Mouse (Mus musculus) G1E (cell line): Measurements from ENCODE around the gene Fubp1. TPM values are rescaled to one million over a fixed set of nuclear protein-coding genes. Genes with fewer than 3 reads are reported as not detected.

Experiments
- ATAC-seq: 2 replicates; pipeline ENCODE4 v1.8.0; 2016; ENCODE audit warnings: mild to moderate bottlenecking; ENCODE audit not compliant: insufficient number of reproducible peaks, poor library complexity, low FRiP score, severe bottlenecking; ENCODE audit errors: extremely low read depth
- DNase-seq: peaks from one replicate; pipeline ENCODE4 v3.0.0; 2012; ENCODE audit warnings: low spot score
- H3K27me3 ChIP-seq: 2 replicates; pipeline ENCODE4 v1.6.1; 2012; ENCODE audit warnings: mild to moderate bottlenecking, low read length, inconsistent platforms; ENCODE audit not compliant: insufficient read depth
- H3K36me3 ChIP-seq: replicated peaks from 2 replicates; pipeline ENCODE3; 2012; ENCODE audit warnings: mild to moderate bottlenecking, inconsistent platforms
- H3K4me1 ChIP-seq: 2 replicates; pipeline ENCODE4 v1.6.1; 2012; ENCODE audit warnings: low read depth, low read length, inconsistent platforms, mixed read lengths; ENCODE audit not compliant: insufficient read depth
- H3K4me3 ChIP-seq: 2 replicates; pipeline ENCODE4 v1.5.1; 2012; ENCODE audit warnings: low read depth, mild to moderate bottlenecking, inconsistent platforms, low read length, moderate library complexity, mixed read lengths
- H3K9me3 ChIP-seq: replicated peaks from 2 replicates; pipeline ENCODE4 v1.6.1; 2012; ENCODE audit warnings: inconsistent platforms
- CTCF ChIP-seq: IDR thresholded peaks from 2 replicates; pipeline ENCODE4 v1.5.1; 2012; ENCODE audit warnings: low read depth, low read length, inconsistent platforms, mixed read lengths
- GATA1 ChIP-seq: IDR thresholded peaks from 2 replicates; pipeline ENCODE4 v1.6.1; 2012; ENCODE audit warnings: borderline replicate concordance, low read length, inconsistent platforms, mixed read lengths
- GATA2 ChIP-seq: IDR thresholded peaks from 2 replicates; pipeline ENCODE4 v1.6.1; 2012; ENCODE audit warnings: low read depth, low read length, inconsistent platforms, borderline replicate concordance
- POLR2AphosphoS5 ChIP-seq: IDR thresholded peaks from 2 replicates; pipeline ENCODE4 v1.6.1; 2012; ENCODE audit warnings: low read depth, low read length, inconsistent platforms; ENCODE audit not compliant: insufficient replicate concordance
- TAL1 ChIP-seq: conservative IDR thresholded peaks from 2 replicates; pipeline ENCODE4 v1.6.1; 2012; ENCODE audit warnings: low read depth, low read length, inconsistent platforms, mixed read lengths
- polyA plus RNA-seq: library from polyadenylated mRNA; stranded (reverse); fragments of >175 nt; gene quantifications from 2 replicates; pipeline ENCODE4 v1.2.3, GENCODE M21; 2012
- total RNA-seq, 2 experiments: library from RNA; stranded (forward) in 1 of 2; stranded (reverse) in 1 of 2; fragments of 200-1000 nt in 1 of 2; fragments of >200 nt in 1 of 2; fragmentation: Nextera tagmentation in 1 of 2; gene quantifications; 2 replicates each; pipeline ENCODE4 v1.2.3; 2014 to 2017

Fubp1 gene
- total and polyA plus RNA-seq, 3 experiments: 310 to 577 (median 313) TPM

DNA sequence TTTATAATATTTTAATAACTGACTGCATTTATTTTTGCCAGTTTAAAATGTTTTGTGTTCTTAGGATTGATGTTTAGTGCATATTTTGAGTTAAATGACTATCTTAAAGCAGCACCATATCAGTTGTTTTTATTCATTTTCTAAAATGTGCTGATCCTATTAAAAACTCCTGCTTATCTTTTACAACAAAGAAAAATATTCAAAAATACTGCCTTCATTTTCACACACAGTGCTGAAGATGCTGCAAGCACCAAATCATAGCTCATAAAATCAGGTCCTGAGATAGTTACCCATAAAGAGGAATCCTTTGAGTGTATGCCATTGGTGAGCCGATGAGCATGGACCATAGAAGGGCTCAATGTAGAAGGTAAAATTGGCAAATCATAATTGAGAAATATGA, 25.0 kb downstream of the Fubp1 start:
- Histone ChIP-seq H3K4me1 (peaks cover 17% of the 10 kb centered on the region), H3K4me3 (no peak overlapping the region), H3K27me3 (no peaks in the 10 kb centered on the region), H3K9me3 (no peaks in the 10 kb centered on the region), H3K36me3 (peaks cover 43% of the 10 kb centered on the region)
- ATAC-seq: no peak
- DNase-seq: no peak
- TF ChIP-seq POLR2AphosphoS5: no peak
- TF ChIP-seq GATA2: no peak
- TF ChIP-seq CTCF: no peak
- TF ChIP-seq TAL1: no peak
- TF ChIP-seq GATA1: no peak

DNA sequence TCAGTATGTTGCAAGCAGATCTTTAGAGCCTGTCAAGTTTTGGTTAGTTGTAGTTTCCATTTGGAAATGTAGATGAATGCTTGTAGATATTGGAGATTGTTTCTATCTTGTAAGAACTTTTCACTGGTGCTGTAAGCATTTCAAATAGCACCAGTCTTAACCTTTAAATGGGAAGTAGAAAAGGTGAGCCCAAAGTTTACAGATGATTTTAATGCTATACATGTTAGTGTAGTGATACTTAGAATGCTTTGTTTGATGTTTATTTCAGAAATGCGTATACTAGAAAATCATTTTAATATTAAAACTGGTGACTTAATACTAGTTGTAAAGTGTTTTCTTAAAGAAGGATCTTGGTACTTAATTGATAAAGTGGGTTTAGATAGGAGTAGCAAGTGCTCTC, 25.6 kb downstream of the Fubp1 start:
- no peaks in the 10 kb centered on the region for H3K27me3 ChIP-seq
- H3K4me1 ChIP-seq: peaks cover 15% of the 10 kb centered on the region
- peaks cover 41% of the 10 kb centered on the region for H3K36me3 ChIP-seq
- no peak for TF ChIP-seq GATA2
- DNase-seq (no peak), ATAC-seq (no peak)
- H3K9me3 ChIP-seq: no peaks in the 10 kb centered on the region
- no peak overlapping the region for H3K4me3 ChIP-seq

DNA sequence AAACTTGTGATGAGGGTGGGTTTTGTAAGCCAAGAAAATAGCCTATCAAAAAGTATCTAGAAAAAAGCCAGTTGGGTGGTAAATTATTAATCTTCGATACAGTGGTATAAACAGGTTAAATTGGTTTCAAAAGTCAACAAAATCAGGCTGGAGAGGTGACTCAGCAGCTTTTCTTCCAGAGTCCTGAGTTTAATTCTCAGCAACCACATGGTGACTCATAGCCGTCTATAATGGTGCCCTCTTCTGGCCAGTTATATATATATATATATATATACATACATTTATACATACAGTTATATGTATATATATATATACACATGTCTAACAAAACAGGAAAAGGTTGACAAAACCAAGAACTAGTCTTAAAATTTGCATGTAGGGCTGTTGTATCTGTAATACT, 28.6 kb downstream of the Fubp1 start:
- TF ChIP-seq TAL1 (no peak), GATA2 (no peak), POLR2AphosphoS5 (no peak), CTCF (no peak), GATA1 (no peak)
- ATAC-seq (peak; percentile 54), DNase-seq (no peak)
- Histone ChIP-seq H3K9me3 (no peaks in the 10 kb centered on the region), H3K4me1 (peaks cover 5% of the 10 kb centered on the region), H3K27me3 (no peaks in the 10 kb centered on the region), H3K4me3 (no peak overlapping the region), H3K36me3 (peaks cover 30% of the 10 kb centered on the region)

DNA sequence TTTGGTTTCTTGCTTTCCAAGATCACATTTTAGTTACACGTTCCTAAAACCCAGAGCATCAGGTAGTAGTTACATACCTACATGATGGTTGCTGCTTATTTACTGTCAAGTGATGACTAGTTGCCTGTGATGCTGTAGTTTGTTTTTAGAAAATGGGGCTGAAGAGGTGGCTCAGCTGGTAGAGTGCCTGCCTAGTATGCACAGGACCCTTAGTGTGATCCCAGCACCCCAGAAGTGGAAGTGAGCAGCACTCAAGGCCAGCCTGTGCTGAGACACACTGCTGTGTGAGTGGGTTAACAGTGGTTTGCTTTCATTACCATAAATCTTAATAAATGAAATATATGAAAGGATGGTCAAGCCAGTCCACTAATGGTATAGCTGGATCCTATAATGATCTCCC, 29.4 kb downstream of the Fubp1 start:
- DNase-seq: no peak
- Histone ChIP-seq H3K4me3 (no peak overlapping the region), H3K9me3 (no peaks in the 10 kb centered on the region), H3K27me3 (no peaks in the 10 kb centered on the region), H3K36me3 (peaks cover 23% of the 10 kb centered on the region), H3K4me1 (peaks cover 5% of the 10 kb centered on the region)
- no peak for TF ChIP-seq TAL1
- no peak for ATAC-seq

DNA sequence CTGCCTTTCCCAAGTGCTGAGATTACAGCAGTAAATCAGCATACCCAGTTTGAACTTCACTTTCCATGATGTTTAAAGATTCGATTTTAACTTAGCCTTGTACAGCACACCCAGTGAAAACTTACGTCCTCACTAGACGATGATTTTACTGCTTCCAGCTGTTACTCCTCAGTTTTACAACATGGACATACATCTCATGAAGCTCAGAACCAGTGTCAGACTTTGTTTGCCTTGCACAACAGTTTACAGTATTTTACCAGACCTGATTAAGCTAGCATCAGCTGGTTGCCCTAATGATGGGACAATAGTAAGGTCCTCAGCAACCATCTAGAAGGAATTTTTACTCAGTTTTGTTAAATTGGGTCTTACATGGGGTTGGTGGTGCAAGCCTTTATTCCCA, 30.9 kb downstream of the Fubp1 start:
- TF ChIP-seq TAL1: no peak
- TF ChIP-seq GATA2: no peak
- TF ChIP-seq GATA1: no peak
- peak; percentile 54; the same call in 1 of the 2 replicates for TF ChIP-seq POLR2AphosphoS5
- no peak for TF ChIP-seq CTCF
- Histone ChIP-seq H3K36me3 (peaks cover 17% of the 10 kb centered on the region), H3K27me3 (no peaks in the 10 kb centered on the region), H3K4me3 (no peak overlapping the region), H3K4me1 (peaks cover 5% of the 10 kb centered on the region), H3K9me3 (no peaks in the 10 kb centered on the region)
- DNase-seq (no peak), ATAC-seq (no peak)

DNA sequence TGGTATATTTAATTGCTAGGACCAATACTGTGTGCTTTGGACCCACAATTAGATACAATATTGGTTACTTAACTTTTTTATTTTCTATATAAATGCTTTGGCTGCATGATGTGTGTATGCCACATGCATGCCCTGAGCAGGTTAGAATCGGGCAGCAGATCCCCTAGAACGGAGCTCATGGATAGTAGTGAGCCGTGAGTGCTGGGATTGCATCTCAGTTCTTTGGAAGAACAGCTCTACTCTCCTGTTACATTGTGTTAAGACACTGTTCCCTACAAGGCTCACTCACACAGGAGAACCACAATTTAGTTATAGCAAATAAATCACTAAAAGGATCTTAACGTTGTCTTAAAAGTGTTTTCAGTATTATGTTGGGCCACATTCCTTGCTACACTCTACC, 33.1 kb downstream of the Fubp1 start:
- TF ChIP-seq POLR2AphosphoS5: no peak
- TF ChIP-seq GATA1: no peak
- no peak for TF ChIP-seq GATA2
- no peak for TF ChIP-seq CTCF
- no peak for TF ChIP-seq TAL1
- H3K9me3 ChIP-seq: no peaks in the 10 kb centered on the region

DNA sequence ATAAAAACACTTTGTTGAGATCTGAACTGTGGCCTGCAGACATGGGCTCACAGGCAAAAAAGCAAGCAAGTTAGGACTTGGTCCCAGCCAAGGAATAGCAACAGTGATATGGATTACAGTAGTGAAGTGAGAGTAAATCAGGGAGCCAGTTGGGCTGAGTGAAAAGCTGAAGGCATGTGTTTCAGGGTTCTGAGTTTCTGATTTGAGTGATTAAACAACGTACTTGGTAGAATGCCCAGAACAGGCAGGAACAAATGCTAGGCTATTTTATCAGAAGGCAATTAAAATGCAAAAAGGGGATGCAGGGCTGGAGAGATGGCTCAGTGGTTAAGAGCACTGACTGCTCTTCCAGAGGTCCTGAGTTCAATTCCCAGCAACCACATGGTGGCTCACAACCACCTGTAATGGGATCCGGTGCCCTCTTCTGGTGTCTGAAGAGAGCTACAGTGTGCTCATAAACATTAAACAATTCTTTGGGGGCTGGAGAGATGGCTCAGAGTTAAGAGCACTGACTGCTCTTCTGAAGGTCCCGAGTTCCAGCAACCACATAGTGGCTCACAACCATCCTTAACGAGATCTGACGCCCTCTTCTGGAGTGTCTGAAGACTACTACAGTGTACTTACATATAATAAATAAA, 35.2 kb downstream of the Fubp1 start:
- TF ChIP-seq TAL1 (no peak), CTCF (no peak), GATA1 (no peak), POLR2AphosphoS5 (no peak), GATA2 (no peak)
- DNase-seq (no peak), ATAC-seq (no peak)
- peaks cover 3% of the 10 kb centered on the region for H3K36me3 ChIP-seq
- H3K27me3 ChIP-seq: no peaks in the 10 kb centered on the region
- no peaks in the 10 kb centered on the region for H3K4me1 ChIP-seq
- no peak overlapping the region for H3K4me3 ChIP-seq
- H3K9me3 ChIP-seq: no peaks in the 10 kb centered on the region

More for the DNA sequence above, 33.1 kb downstream of the Fubp1 start:
- H3K4me3 ChIP-seq: no peak overlapping the region
- no peak for ATAC-seq
- no peak for DNase-seq
- H3K27me3 ChIP-seq: no peaks in the 10 kb centered on the region
- peaks cover 9% of the 10 kb centered on the region for H3K36me3 ChIP-seq
- H3K4me1 ChIP-seq: peaks cover under 1% of the 10 kb centered on the region
